8 mouse cellular contexts compared by ENCODE assay signal in the genomic region with DNA sequence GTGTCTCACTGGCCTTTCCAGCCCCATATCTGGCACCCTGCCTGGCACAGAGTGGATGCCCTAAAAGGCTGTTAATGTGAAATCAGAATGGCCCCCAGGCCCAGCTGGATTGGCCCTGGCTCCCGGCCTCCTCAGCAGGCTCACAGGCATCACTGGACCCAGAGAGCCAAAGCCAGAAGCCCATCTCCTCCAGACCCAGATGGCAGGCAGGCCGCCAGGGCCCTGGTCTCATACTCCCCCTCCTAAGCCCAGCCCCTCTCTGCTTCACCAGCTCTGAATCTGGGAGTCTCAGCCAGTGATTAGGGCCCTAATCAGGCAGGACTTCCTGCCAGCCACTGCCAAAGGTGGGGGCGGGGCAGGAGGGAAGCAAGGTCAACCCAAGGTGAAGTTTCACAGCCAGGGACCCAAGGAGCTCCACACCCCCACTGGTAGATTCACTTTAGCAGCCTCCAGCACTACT.
DNase-seq lines count a peak whose midpoint lies in the region; ATAC-seq and TF ChIP-seq lines count a peak whose summit lies in the region.

No protein-coding gene starts in this region.

- peak; percentile 32 for ATAC-seq in Patski
- ATAC-seq in heart, embryonic 13.5 days (ENCODE audit: extremely low read depth, insufficient number of reproducible peaks, low FRiP score, low TSS enrichment), result peak; percentile 35
- peak; percentile 81 for ATAC-seq in kidney, embryonic 16.5 days (ENCODE audit: low FRiP score, low TSS enrichment)
- no peak for ATAC-seq in megakaryocyte-erythroid progenitor cell, adult 5-6 weeks (replicated peaks; ENCODE audit: low FRiP score, low TSS enrichment, poor library complexity, severe bottlenecking)

- peak overlapping the region; percentile 97 for H3K27ac ChIP-seq in heart, embryonic 13.5 days (replicated peaks)
- peak overlapping the region; percentile 91 for H3K27ac ChIP-seq in kidney, embryonic 16.5 days (ENCODE audit: low read length)

- DNase-seq in Patski (ENCODE audit: low read depth, low spot score), result no peak
- DNase-seq in embryo, embryonic 11 days, result peak; percentile 77
- DNase-seq in lung, postnatal 25 days (ENCODE audit: low spot score), result peak; percentile 71
- peak; percentile 77 for DNase-seq in testis, postnatal 10 days (ENCODE audit: low spot score)
- no peak for DNase-seq in thymus, postnatal 36 days

- CTCF ChIA-PET in Patski (lab: Charles Lee), result interaction anchor here (0.6 to 1.9 kb wide), 6 partner anchors 12 to 30 kb away, joined by 3 to 5 read pairs (median 3); no protein-coding TSS in a partner anchor

- 3% methylated on average over 3 of the region's 3 CpGs for WGBS in heart, embryonic 13.5 days
- 10% methylated on average over 3 of the region's 3 CpGs for WGBS in kidney, embryonic 16.5 days

- peaks cover 100% of the 10 kb centered on the region for H3K4me1 ChIP-seq in heart, embryonic 13.5 days
- peaks cover 100% of the 10 kb centered on the region for H3K4me1 ChIP-seq in kidney, embryonic 16.5 days (ENCODE audit: insufficient read depth, low read length)

- no peak overlapping the region for H3K4me3 ChIP-seq in heart, embryonic 13.5 days
- peak overlapping the region; percentile 20 for H3K4me3 ChIP-seq in kidney, embryonic 16.5 days (ENCODE audit: low read length)

- in situ Hi-C loops in Patski (cut with MboI; ENCODE audit: low pct_unique_long_range_greater_than_20kb), result loop anchor here (10.0 to 25.0 kb wide), 2 partner anchors 264 to 1194 kb away; no protein-coding TSS in a partner anchor

- H3K4me2 ChIP-seq in heart, embryonic 13.5 days, result peak overlapping the region; percentile 51
- peak overlapping the region; percentile 59 for H3K4me2 ChIP-seq in kidney, embryonic 16.5 days (replicated peaks; ENCODE audit: low read depth, low read length)

- no peak for TF ChIP-seq CTCF in Patski (IDR thresholded peaks at IDR 0.05)

- H3K36me3 ChIP-seq in heart, embryonic 13.5 days, result 0 out of 2 replicates have a peak, but pooled peaks cover 5% of the 10 kb centered on the region
- H3K36me3 ChIP-seq in kidney, embryonic 16.5 days (ENCODE audit: insufficient read depth, low read length), result no peaks in the 10 kb centered on the region

- POLR2A ChIA-PET in Patski (lab: Charles Lee), result interaction anchor here (0.6 to 13.7 kb wide), 11 partner anchors 12 to 129 kb away, joined by 3 to 201 read pairs (median 4); no protein-coding TSS in a partner anchor

- no peaks in the 10 kb centered on the region for H3K9me3 ChIP-seq in heart, embryonic 13.5 days
- no peaks in the 10 kb centered on the region for H3K9me3 ChIP-seq in kidney, embryonic 16.5 days (ENCODE audit: low read length)

- H3K27me3 ChIP-seq in Patski, result no peaks in the 10 kb centered on the region
- no peaks in the 10 kb centered on the region for H3K27me3 ChIP-seq in heart, embryonic 13.5 days (replicated peaks)
- no peaks in the 10 kb centered on the region for H3K27me3 ChIP-seq in kidney, embryonic 16.5 days (ENCODE audit: insufficient read depth, low read length)

- peak overlapping the region; percentile 76 for H3K9ac ChIP-seq in heart, embryonic 13.5 days
- H3K9ac ChIP-seq in kidney, embryonic 16.5 days (replicated peaks; ENCODE audit: low read length), result peak overlapping the region; percentile 59

Comparison
In these comparisons a context has a peak if more than half of its experiments do, and no peak if none do; other contexts are left out.
1. DNase-seq: peak in embryo, embryonic 11 days (single experiment), lung, postnatal 25 days (single experiment) and testis, postnatal 10 days (single experiment); none in Patski (single experiment) and thymus, postnatal 36 days (0 of 2).